Mouse (Mus musculus): ENCODE measurements around the gene Xpo1.
"Not testable (repeated sequence)": the region's sequence is repeated elsewhere in the genome, so short reads cannot be mapped to it uniquely, and the experiment has no call there.

The Xpo1 gene

GRCm38 (mm10) chr11:23303126-23303525 is 47.3 kb downstream of the Xpo1 start:
- DNase-seq = no peak

GRCm38 (mm10) chr11:23305101-23305672 is 49.3 kb downstream of the Xpo1 start:
- not testable (repeated sequence) for DNase-seq

- DNase-seq = peak; percentile 97
Observed at GRCm38 (mm10) chr11:23305673-23306608, 50.1 kb downstream of the Xpo1 start.

- peak; percentile 77 for DNase-seq
Observed at GRCm38 (mm10) chr11:23306764-23307565, 51.1 kb downstream of the Xpo1 start, which contains the start of gene Usp34. Usp34 (plus strand) TSS chr11:23306895.

- no peak for DNase-seq
Observed at GRCm38 (mm10) chr11:23307566-23307920, 51.7 kb downstream of the Xpo1 start.

- no peak for DNase-seq
Observed at GRCm38 (mm10) chr11:23313496-23313895, 57.7 kb downstream of the Xpo1 start.

- DNase-seq = no peak
Observed at GRCm38 (mm10) chr11:23329413-23329812, 73.6 kb downstream of the Xpo1 start.

GRCm38 (mm10) chr11:23332136-23332535 is 76.3 kb downstream of the Xpo1 start:
- DNase-seq = no peak

- DNase-seq = no peak
Observed at GRCm38 (mm10) chr11:23335160-23335559, 79.3 kb downstream of the Xpo1 start.
